Mouse (Mus musculus): ENCODE results near the gene Txndc2. TPM values are rescaled to one million over a fixed set of nuclear protein-coding genes. Genes with fewer than 3 reads are reported as not detected.

Gene Txndc2
- polyA plus RNA-seq, 1 experiment from 2014 or later: not detected

DNA sequence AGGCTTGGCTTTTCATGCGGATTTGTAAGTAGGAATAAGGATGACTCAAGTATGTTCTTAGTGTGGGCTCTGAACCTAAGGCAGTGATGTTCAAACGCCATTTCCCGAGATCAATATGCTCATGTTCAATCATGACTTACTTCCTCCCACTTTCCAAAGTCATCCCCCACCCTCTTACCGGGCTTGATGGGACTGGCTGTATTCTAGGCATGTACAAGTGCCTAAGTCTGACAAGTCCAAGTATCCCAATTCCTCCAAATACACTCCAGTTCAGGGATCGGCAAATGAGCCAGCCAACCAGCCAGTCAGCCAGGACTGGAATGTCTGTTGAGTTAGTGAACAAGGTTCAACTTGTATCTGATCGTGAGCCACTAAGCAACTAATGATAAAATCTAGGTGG lies 15.7 kb downstream of the Txndc2 start:
- Histone ChIP-seq H3K9ac (no peak overlapping the region), H3K4me3 (no peak overlapping the region), H3K9me3 (no peaks in the 10 kb centered on the region), H3K27ac (no peak overlapping the region), H3K27me3 (no peaks in the 10 kb centered on the region), H3K4me1 (no peaks in the 10 kb centered on the region), H3K4me2 (no peak overlapping the region), H3K36me3 (no peaks in the 10 kb centered on the region)
- no peak for ATAC-seq (ENCODE audit: borderline replicate concordance, extremely low read depth, low FRiP score, low TSS enrichment)
- WGBS: 85% methylated on average over 6 of the region's 6 CpGs

DNA sequence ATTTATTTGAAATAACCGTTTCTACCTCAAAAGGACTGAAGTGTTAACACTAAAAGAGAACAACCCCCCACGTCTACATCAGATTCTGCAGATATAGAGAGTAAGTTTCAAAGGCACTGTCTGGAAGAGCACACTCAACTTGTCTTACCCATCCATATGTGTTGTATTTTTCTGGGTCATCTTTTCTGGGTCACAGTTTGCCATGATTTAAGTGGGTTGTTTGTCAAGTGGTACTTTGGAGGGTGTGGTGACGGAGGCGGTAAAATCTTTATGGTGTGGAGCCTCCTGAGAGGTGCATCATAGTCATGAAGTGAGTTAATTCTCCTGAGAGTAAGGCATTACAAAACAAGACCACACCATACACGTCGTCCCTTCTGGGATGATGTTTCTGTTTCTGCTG lies 16.4 kb downstream of the Txndc2 start:
- ATAC-seq (ENCODE audit: borderline replicate concordance, extremely low read depth, low FRiP score, low TSS enrichment): no peak
- no peaks in the 10 kb centered on the region for H3K36me3 ChIP-seq
- no peak overlapping the region for H3K9ac ChIP-seq
- no peaks in the 10 kb centered on the region for H3K9me3 ChIP-seq
- no peaks in the 10 kb centered on the region for H3K27me3 ChIP-seq
- no peak overlapping the region for H3K4me3 ChIP-seq
- no peaks in the 10 kb centered on the region for H3K4me1 ChIP-seq
- H3K4me2 ChIP-seq: no peak overlapping the region
- WGBS: 85% methylated on average over 6 of the region's 6 CpGs
- no peak overlapping the region for H3K27ac ChIP-seq

DNA sequence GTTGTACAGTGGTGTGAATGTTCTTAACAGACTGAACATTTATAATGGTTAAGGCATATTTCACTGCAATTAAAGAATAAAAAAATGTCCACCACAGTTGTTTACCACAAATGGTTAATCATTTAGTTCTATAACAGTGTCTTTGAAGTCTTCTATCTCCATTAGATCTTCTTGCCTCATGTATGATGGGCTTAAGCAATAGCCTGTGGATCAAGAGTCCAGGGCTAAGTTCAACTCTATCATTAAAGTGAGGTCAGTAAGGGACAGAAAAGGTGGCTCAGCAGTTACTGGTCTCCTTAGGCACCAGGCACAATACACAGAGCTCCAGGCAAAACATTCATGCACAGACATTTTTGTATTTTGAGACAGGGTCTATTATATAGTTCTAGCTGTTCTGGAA lies 18.8 kb downstream of the Txndc2 start:
- H3K4me1 ChIP-seq: no peaks in the 10 kb centered on the region
- ATAC-seq (ENCODE audit: borderline replicate concordance, extremely low read depth, low FRiP score, low TSS enrichment): no peak
- H3K4me3 ChIP-seq: no peak overlapping the region
- no peak overlapping the region for H3K27ac ChIP-seq
- H3K27me3 ChIP-seq: no peaks in the 10 kb centered on the region
- H3K9me3 ChIP-seq: no peaks in the 10 kb centered on the region
- H3K4me2 ChIP-seq: no peak overlapping the region
- no peak overlapping the region for H3K9ac ChIP-seq
- no peaks in the 10 kb centered on the region for H3K36me3 ChIP-seq

DNA sequence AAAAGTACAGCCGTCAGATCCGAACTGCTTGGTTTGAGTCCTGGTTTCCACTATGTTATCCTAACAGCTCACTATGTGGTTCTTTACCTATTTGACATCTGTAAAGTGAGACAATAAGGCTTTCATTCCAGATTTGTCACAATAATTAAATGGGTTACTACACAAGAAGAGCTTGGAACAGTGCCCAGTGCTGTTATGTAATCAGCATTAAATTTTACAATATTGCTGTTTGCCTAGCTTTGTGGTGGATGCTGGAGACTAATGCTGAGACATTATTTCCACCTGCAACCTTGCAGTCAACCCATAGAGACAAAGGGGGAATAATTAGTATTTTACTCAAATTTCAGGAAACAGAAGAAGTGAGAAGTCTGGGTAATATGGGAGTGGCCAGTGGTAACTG lies 23.5 kb downstream of the Txndc2 start:
- H3K9ac ChIP-seq: no peak overlapping the region
- no peak overlapping the region for H3K27ac ChIP-seq
- no peak for ATAC-seq (ENCODE audit: borderline replicate concordance, extremely low read depth, low FRiP score, low TSS enrichment)
- H3K36me3 ChIP-seq: no peaks in the 10 kb centered on the region
- peaks cover 7% of the 10 kb centered on the region; the same call in 1 of the 2 replicates for H3K4me1 ChIP-seq
- no peak overlapping the region for H3K4me3 ChIP-seq
- 89% methylated on average over 2 of the region's 2 CpGs for WGBS
- no peak overlapping the region for H3K4me2 ChIP-seq
- H3K27me3 ChIP-seq: no peaks in the 10 kb centered on the region
- no peaks in the 10 kb centered on the region for H3K9me3 ChIP-seq

DNA sequence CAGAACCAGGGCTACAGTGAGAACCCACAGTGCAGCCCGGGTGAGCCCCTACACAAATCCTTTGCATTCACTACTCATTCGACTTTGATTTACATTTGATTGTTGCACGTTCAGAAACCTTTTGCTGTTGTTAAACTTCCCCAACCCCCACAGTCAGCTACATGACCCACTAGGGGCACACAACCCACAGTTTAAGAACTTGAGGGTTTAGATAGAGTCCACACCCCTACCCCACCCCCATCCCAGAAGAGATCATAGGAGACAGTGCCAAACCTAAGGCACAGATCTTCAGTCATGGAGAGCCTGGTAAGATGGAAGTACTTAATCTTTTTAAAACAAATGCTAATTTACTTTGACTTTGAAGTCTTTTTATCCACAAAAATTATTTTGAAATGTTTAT lies 26.3 kb downstream of the Txndc2 start:
- no peak overlapping the region for H3K4me2 ChIP-seq
- no peaks in the 10 kb centered on the region for H3K27me3 ChIP-seq
- ATAC-seq (ENCODE audit: borderline replicate concordance, extremely low read depth, low FRiP score, low TSS enrichment): no peak
- H3K9me3 ChIP-seq: no peaks in the 10 kb centered on the region
- peaks cover 16% of the 10 kb centered on the region for H3K4me1 ChIP-seq
- WGBS: 42% methylated on average over 3 of the region's 3 CpGs
- no peak overlapping the region for H3K27ac ChIP-seq
- H3K36me3 ChIP-seq: no peaks in the 10 kb centered on the region
- no peak overlapping the region for H3K4me3 ChIP-seq
- H3K9ac ChIP-seq: no peak overlapping the region

DNA sequence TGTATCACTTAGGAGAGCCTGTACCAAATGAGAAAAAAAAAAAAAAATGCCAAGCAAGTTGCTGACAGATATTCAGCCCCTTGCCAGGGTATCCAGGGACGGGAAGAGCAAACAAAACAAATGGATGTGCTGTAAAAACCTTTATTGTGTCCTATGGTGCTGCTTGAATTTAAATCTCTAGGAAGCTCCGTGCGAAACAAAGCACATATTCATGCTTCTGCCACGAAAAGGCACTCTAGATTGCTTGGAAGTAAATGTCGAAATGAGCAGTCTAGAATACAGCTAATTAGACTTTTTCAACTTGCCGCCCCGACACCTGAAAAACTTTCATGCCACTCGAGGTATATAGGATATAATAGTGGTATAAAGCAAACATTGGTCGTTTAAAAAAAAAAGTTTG lies 27.5 kb downstream of the Txndc2 start:
- H3K27me3 ChIP-seq: no peaks in the 10 kb centered on the region
- H3K4me1 ChIP-seq: peaks cover 23% of the 10 kb centered on the region
- under 1% methylated on average over 9 of the region's 9 CpGs for WGBS
- no peak for ATAC-seq (ENCODE audit: borderline replicate concordance, extremely low read depth, low FRiP score, low TSS enrichment)
- peak overlapping the region; percentile 67 for H3K4me2 ChIP-seq
- peak overlapping the region; percentile 89 for H3K4me3 ChIP-seq
- H3K9ac ChIP-seq: peak overlapping the region; percentile 80
- H3K27ac ChIP-seq: peak overlapping the region; percentile 99
- H3K36me3 ChIP-seq: 0 out of 2 replicates have a peak, but pooled peaks cover 2% of the 10 kb centered on the region
- H3K9me3 ChIP-seq: no peaks in the 10 kb centered on the region

DNA sequence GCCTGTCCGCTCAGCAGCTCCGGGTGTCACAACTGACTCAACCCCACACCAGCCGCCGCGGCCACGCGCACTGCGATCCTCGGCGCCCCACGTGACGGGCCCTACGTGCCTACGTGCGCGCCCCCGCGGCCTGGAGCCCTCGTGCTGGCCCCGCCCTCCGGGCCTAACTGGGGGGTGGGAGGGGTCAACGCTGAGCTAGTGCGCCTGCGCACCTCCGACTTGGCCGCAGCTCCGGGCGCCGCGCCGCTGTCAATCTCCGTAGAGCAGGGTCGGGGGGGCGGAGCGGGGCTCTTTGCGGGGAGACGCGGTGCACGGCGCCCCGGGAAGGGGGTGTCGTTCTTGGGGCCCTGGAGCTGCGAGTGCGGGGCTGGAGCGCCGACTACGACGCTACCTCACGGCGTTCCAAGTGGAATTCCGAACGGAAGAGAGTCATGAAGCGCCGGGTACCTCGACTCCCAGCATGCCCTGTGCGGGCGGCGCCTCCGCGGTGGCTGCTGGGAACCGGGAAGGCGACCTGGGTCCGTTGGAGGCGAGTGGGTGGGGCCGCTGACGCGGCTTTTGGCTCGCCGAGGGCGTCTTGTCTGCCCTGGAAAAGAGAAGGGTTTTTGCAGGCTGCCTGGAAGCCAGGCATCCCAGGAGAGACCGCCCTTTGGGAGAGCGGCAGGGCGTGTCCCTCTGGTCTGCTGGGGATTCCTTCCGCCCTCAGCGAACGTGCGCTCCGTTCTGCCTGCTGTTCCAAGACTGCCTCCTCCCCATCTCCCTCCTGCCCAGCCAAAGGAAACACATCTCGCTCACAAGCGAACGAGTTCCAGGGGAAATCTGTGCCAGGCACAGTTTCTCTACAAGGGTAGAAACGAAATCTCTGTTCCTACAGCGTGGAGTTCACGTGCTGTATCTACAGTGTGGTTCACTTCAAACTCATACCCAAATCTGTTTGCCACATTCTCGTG lies 28.2 kb downstream of the Txndc2 start, which contains the start of gene Vapa:
Gene Vapa (minus strand): TSS at position 93 of the 950 bp plus-strand sequence.
- H3K9ac ChIP-seq: peak within 1 kb of the TSS; percentile 97
- WGBS: under 1% methylated on average over 83 of the region's 85 CpGs
- peak within 1 kb of the TSS; percentile 99 for H3K27ac ChIP-seq
- H3K9me3 ChIP-seq: no peaks in the 10 kb centered on the region
- H3K4me3 ChIP-seq: peak within 1 kb of the TSS; percentile 89
- ATAC-seq (ENCODE audit: borderline replicate concordance, extremely low read depth, low FRiP score, low TSS enrichment): peak; percentile 93
- H3K4me2 ChIP-seq: peak within 1 kb of the TSS; percentile 67
- H3K36me3 ChIP-seq: 0 out of 2 replicates have a peak, but pooled peaks cover 4% of the 10 kb centered on the region
- H3K4me1 ChIP-seq: peaks cover 30% of the 10 kb centered on the region
- H3K27me3 ChIP-seq: no peaks in the 10 kb centered on the region

DNA sequence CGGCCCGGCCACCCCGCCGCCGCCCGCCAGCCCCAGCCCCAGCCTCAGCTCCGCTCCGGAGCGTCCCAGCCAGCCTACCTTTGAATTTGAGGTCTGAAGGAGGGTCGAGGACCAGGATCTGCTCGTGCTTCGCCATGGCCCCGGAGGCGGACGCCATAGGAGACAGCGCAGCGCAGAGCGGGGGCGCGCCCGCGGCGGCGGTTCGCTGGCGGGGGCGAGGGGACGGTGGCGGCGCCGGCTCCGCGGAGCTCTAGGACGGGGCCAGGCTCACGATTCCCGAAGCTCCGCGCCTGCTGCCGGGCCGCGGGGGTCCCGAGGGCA lies 28.9 kb downstream of the Txndc2 start:
- peak overlapping the region; percentile 99 for H3K27ac ChIP-seq
- H3K27me3 ChIP-seq: no peaks in the 10 kb centered on the region
- peak overlapping the region; percentile 89 for H3K4me3 ChIP-seq
- 0 out of 2 replicates have a peak, but pooled peaks cover 4% of the 10 kb centered on the region for H3K36me3 ChIP-seq
- peak; percentile 64; the same call in 1 of the 2 replicates for ATAC-seq (ENCODE audit: borderline replicate concordance, extremely low read depth, low FRiP score, low TSS enrichment)
- peak overlapping the region; percentile 97 for H3K9ac ChIP-seq
- no peaks in the 10 kb centered on the region for H3K9me3 ChIP-seq
- 0% methylated on average over 40 of the region's 42 CpGs for WGBS
- H3K4me2 ChIP-seq: peak overlapping the region; percentile 59; the same call in 1 of the 2 replicates
- peaks cover 35% of the 10 kb centered on the region for H3K4me1 ChIP-seq

DNA sequence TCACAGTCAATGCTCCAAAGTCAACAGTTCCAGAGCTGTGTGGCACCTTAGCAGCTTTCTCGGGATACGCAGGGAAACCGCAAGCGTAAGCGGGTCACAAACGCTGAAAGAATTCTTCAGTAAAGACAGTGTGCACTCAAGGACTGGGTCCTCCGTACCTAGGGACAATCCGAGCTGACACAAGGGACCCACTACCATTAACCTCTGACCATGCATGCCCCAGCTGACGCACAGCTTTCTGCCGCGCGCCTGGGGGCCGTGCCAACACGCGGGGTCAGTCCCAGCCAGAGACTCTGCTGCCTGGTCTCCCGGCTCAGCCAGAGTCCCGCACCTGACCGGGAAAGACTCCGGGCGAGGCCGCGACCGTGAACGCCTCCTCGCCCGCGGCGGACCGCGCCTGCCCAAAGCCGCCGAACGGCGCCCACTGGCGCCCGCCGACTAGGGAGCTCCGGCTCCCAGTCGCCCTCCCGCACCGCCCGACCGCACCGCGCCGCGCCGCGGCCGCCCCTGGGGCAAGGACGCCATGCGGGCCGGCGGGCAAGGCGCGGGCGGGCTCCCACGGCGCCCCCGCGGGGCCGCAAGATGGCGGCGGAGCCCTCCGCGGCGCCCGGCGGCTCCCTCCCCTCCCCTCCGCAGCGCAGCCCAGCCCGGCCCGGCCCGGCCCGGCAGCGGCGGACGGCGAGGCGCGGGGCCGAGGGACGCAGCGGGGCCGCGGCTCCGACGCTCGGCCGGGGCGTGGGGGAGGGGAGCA lies 29.4 kb downstream of the Txndc2 start:
- H3K27ac ChIP-seq: peak overlapping the region; percentile 99
- WGBS: under 1% methylated on average over 58 of the region's 91 CpGs
- peak overlapping the region; percentile 59 for H3K4me2 ChIP-seq
- H3K4me1 ChIP-seq: peaks cover 40% of the 10 kb centered on the region
- peak overlapping the region; percentile 97 for H3K9ac ChIP-seq
- no peaks in the 10 kb centered on the region for H3K9me3 ChIP-seq
- ATAC-seq (ENCODE audit: borderline replicate concordance, extremely low read depth, low FRiP score, low TSS enrichment): peak; percentile 32
- H3K4me3 ChIP-seq: peak overlapping the region; percentile 89
- no peaks in the 10 kb centered on the region for H3K27me3 ChIP-seq
- 0 out of 2 replicates have a peak, but pooled peaks cover 4% of the 10 kb centered on the region for H3K36me3 ChIP-seq

DNA sequence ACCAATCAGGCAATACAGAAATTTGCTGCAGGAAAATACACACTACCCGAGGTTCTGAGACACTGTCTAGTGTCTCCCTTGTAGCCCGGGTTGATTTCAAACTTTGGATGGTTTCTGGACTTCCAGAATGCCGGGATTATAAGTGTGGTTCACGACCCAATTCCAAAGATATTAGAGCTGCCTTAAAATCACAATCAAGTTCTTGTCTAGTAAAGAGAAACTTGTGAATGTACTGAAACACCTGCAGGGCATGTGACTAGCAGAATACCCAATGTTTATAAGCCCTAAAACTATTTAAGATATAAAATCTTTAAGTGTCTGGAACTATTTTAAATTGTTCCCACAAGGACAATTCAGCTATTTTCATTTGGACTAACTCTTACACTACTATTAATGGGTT lies 30.2 kb downstream of the Txndc2 start:
- Histone ChIP-seq H3K27ac (no peak overlapping the region), H3K4me3 (peak overlapping the region; percentile 89), H3K27me3 (no peaks in the 10 kb centered on the region), H3K4me1 (peaks cover 45% of the 10 kb centered on the region), H3K9ac (peak overlapping the region; percentile 97; the same call in 1 of the 2 replicates), H3K9me3 (no peaks in the 10 kb centered on the region), H3K4me2 (peak overlapping the region; percentile 59), H3K36me3 (0 out of 2 replicates have a peak, but pooled peaks cover 4% of the 10 kb centered on the region)
- WGBS: 2% methylated on average over 4 of the region's 4 CpGs
- no peak for ATAC-seq (ENCODE audit: borderline replicate concordance, extremely low read depth, low FRiP score, low TSS enrichment)

DNA sequence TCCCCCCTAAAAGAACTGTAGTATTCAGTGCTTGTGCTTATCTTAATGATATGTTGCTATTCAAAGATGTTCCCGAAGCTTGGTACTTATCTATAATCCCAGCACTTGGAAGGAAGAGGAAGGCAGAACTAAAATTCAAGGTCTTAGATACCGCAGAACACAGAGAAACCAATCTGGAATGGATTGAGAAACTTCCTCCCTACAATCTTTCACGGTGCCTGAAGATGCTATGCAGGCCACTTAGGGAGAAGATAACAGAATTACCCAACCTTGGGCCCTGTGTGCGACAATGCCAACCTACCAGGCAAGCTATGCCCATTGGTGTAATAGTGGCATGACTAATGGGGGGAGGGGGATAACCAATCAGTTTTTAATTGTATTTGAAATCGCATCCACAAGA lies 33.2 kb downstream of the Txndc2 start:
- no peaks in the 10 kb centered on the region for H3K9me3 ChIP-seq
- 60% methylated on average over 5 of the region's 5 CpGs for WGBS
- H3K27me3 ChIP-seq: no peaks in the 10 kb centered on the region
- no peak overlapping the region for H3K9ac ChIP-seq
- H3K27ac ChIP-seq: no peak overlapping the region
- no peak overlapping the region for H3K4me3 ChIP-seq
- 0 out of 2 replicates have a peak, but pooled peaks cover 4% of the 10 kb centered on the region for H3K36me3 ChIP-seq
- no peak for ATAC-seq (ENCODE audit: borderline replicate concordance, extremely low read depth, low FRiP score, low TSS enrichment)
- peaks cover 54% of the 10 kb centered on the region for H3K4me1 ChIP-seq
- H3K4me2 ChIP-seq: no peak overlapping the region

DNA sequence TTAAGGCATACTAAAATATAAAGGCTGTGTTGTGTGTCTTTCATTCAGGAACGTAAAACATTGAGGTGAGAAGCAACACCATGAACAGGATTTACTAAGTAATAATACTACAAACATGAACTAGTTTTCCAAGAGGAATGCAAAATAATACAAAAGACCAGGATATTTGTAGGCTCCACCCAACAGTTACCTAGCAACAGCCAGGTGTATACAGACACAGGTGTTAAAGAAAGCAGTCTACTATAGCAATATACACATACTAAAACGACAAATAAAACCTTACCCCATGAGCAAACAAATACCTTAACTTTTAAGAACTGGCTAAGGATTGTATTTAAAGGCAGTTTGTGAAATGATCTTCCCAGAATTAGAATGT lies 33.7 kb downstream of the Txndc2 start:
- Histone ChIP-seq H3K4me3 (no peak overlapping the region), H3K27ac (0 out of 2 replicates have a peak overlapping the region, but pooled peaks have one; percentile 33), H3K9me3 (no peaks in the 10 kb centered on the region), H3K27me3 (no peaks in the 10 kb centered on the region), H3K4me2 (no peak overlapping the region), H3K36me3 (0 out of 2 replicates have a peak, but pooled peaks cover 4% of the 10 kb centered on the region), H3K4me1 (peaks cover 55% of the 10 kb centered on the region), H3K9ac (no peak overlapping the region)
- 74% methylated on average over 2 of the region's 2 CpGs for WGBS
- ATAC-seq (ENCODE audit: borderline replicate concordance, extremely low read depth, low FRiP score, low TSS enrichment): no peak
